Mouse (Mus musculus): ENCODE results near the gene Ptgs1. TPM values are rescaled to one million over a fixed set of nuclear protein-coding genes. Genes with fewer than 3 reads are reported as not detected.

Gene Ptgs1
- polyA plus RNA-seq, 1 experiment, result 9.3 TPM

GRCm38 (mm10) chr2:36197919-36198881 lies 32.0 kb upstream of the Ptgs1 start:
- H3K4me3 ChIP-seq (replicated peaks; ENCODE audit: insufficient read depth, low read depth, low read length), result no peak overlapping the region
- DNase-seq, result no peak
- TF ChIP-seq CTCF (IDR thresholded peaks at IDR 0.05; ENCODE audit: borderline replicate concordance, insufficient read depth, low read depth, low read length) (no peak), POLR2A (IDR thresholded peaks at IDR 0.05; ENCODE audit: borderline replicate concordance, insufficient read depth, low read length) (no peak)

GRCm38 (mm10) chr2:36198882-36199262 lies 31.4 kb upstream of the Ptgs1 start:
- Histone ChIP-seq H3K27ac (ENCODE audit: insufficient read depth, low read length) (no peak overlapping the region), H3K4me3 (replicated peaks; ENCODE audit: insufficient read depth, low read depth, low read length) (no peak overlapping the region), H3K27me3 (ENCODE audit: control insufficient read depth, insufficient read depth, low read length) (peaks cover 2% of the 10 kb centered on the region; the same call in 1 of the 2 replicates), H3K4me1 (ENCODE audit: control insufficient read depth, insufficient read depth, low read length) (peaks cover 9% of the 10 kb centered on the region; the same call in 1 of the 2 replicates)
- no peak for DNase-seq
- WGBS, result 51% methylated on average over 3 of the region's 3 CpGs
- TF ChIP-seq CTCF (IDR thresholded peaks at IDR 0.05; ENCODE audit: borderline replicate concordance, insufficient read depth, low read depth, low read length) (no peak), POLR2A (IDR thresholded peaks at IDR 0.05; ENCODE audit: borderline replicate concordance, insufficient read depth, low read length) (no peak)

More at GRCm38 (mm10) chr2:36197919-36198881, 32.0 kb upstream of the Ptgs1 start:
- H3K27ac ChIP-seq (ENCODE audit: insufficient read depth, low read length), result no peak overlapping the region
- WGBS, result 32% methylated on average over 20 of the region's 20 CpGs
- peaks cover 2% of the 10 kb centered on the region; the same call in 1 of the 2 replicates for H3K27me3 ChIP-seq (ENCODE audit: control insufficient read depth, insufficient read depth, low read length)
- peaks cover 9% of the 10 kb centered on the region; the same call in 1 of the 2 replicates for H3K4me1 ChIP-seq (ENCODE audit: control insufficient read depth, insufficient read depth, low read length)

- TF ChIP-seq POLR2A (IDR thresholded peaks at IDR 0.05; ENCODE audit: borderline replicate concordance, insufficient read depth, low read length) (no peak), CTCF (IDR thresholded peaks at IDR 0.05; ENCODE audit: borderline replicate concordance, insufficient read depth, low read depth, low read length) (no peak)
- DNase-seq, result no peak
- Histone ChIP-seq H3K27ac (ENCODE audit: insufficient read depth, low read length) (no peak overlapping the region), H3K4me3 (replicated peaks; ENCODE audit: insufficient read depth, low read depth, low read length) (no peak overlapping the region), H3K27me3 (ENCODE audit: control insufficient read depth, insufficient read depth, low read length) (peaks cover 2% of the 10 kb centered on the region; the same call in 1 of the 2 replicates), H3K4me1 (ENCODE audit: control insufficient read depth, insufficient read depth, low read length) (peaks cover 9% of the 10 kb centered on the region; the same call in 1 of the 2 replicates)
- 92% methylated on average over 2 of the region's 2 CpGs for WGBS
These were observed 29.4 kb upstream of the Ptgs1 start for GRCm38 (mm10) chr2:36200813-36201212.

GRCm38 (mm10) chr2:36201756-36202610 lies 28.2 kb upstream of the Ptgs1 start:
- DNase-seq, result no peak
- peaks cover 9% of the 10 kb centered on the region; the same call in 1 of the 2 replicates for H3K4me1 ChIP-seq (ENCODE audit: control insufficient read depth, insufficient read depth, low read length)
- peak overlapping the region; percentile 48 for H3K4me3 ChIP-seq (replicated peaks; ENCODE audit: insufficient read depth, low read depth, low read length)
- 23% methylated on average over 18 of the region's 18 CpGs for WGBS
- no peak for TF ChIP-seq CTCF (IDR thresholded peaks at IDR 0.05; ENCODE audit: borderline replicate concordance, insufficient read depth, low read depth, low read length)
- no peak for TF ChIP-seq POLR2A (IDR thresholded peaks at IDR 0.05; ENCODE audit: borderline replicate concordance, insufficient read depth, low read length)
- H3K27ac ChIP-seq (ENCODE audit: insufficient read depth, low read length), result no peak overlapping the region
- peaks cover 2% of the 10 kb centered on the region; the same call in 1 of the 2 replicates for H3K27me3 ChIP-seq (ENCODE audit: control insufficient read depth, insufficient read depth, low read length)

GRCm38 (mm10) chr2:36202611-36202880 lies 27.7 kb upstream of the Ptgs1 start:
- WGBS, result 3% methylated on average over 5 of the region's 5 CpGs
- no peak for DNase-seq
- Histone ChIP-seq H3K4me1 (ENCODE audit: control insufficient read depth, insufficient read depth, low read length) (peaks cover 9% of the 10 kb centered on the region; the same call in 1 of the 2 replicates), H3K27ac (ENCODE audit: insufficient read depth, low read length) (no peak overlapping the region), H3K4me3 (replicated peaks; ENCODE audit: insufficient read depth, low read depth, low read length) (peak overlapping the region; percentile 48), H3K27me3 (ENCODE audit: control insufficient read depth, insufficient read depth, low read length) (peaks cover 2% of the 10 kb centered on the region; the same call in 1 of the 2 replicates)
- no peak for TF ChIP-seq CTCF (IDR thresholded peaks at IDR 0.05; ENCODE audit: borderline replicate concordance, insufficient read depth, low read depth, low read length)

GRCm38 (mm10) chr2:36203011-36203825 lies 27.0 kb upstream of the Ptgs1 start:
- H3K27ac ChIP-seq (ENCODE audit: insufficient read depth, low read length), result no peak overlapping the region
- WGBS, result 2% methylated on average over 39 of the region's 39 CpGs

GRCm38 (mm10) chr2:36204595-36204994 lies 25.6 kb upstream of the Ptgs1 start:
- DNase-seq, result no peak
- peaks cover 2% of the 10 kb centered on the region; the same call in 1 of the 2 replicates for H3K27me3 ChIP-seq (ENCODE audit: control insufficient read depth, insufficient read depth, low read length)
- no peak overlapping the region for H3K27ac ChIP-seq (ENCODE audit: insufficient read depth, low read length)
- TF ChIP-seq CTCF (IDR thresholded peaks at IDR 0.05; ENCODE audit: borderline replicate concordance, insufficient read depth, low read depth, low read length) (no peak), POLR2A (IDR thresholded peaks at IDR 0.05; ENCODE audit: borderline replicate concordance, insufficient read depth, low read length) (no peak)
- H3K4me1 ChIP-seq (ENCODE audit: control insufficient read depth, insufficient read depth, low read length), result peaks cover 9% of the 10 kb centered on the region; the same call in 1 of the 2 replicates
- H3K4me3 ChIP-seq (replicated peaks; ENCODE audit: insufficient read depth, low read depth, low read length), result no peak overlapping the region
- 70% methylated on average over 4 of the region's 4 CpGs for WGBS

More at GRCm38 (mm10) chr2:36203011-36203825, 27.0 kb upstream of the Ptgs1 start:
- Histone ChIP-seq H3K4me1 (ENCODE audit: control insufficient read depth, insufficient read depth, low read length) (peaks cover 9% of the 10 kb centered on the region; the same call in 1 of the 2 replicates), H3K4me3 (replicated peaks; ENCODE audit: insufficient read depth, low read depth, low read length) (peak overlapping the region; percentile 48), H3K27me3 (ENCODE audit: control insufficient read depth, insufficient read depth, low read length) (peaks cover 2% of the 10 kb centered on the region; the same call in 1 of the 2 replicates)
- TF ChIP-seq CTCF (IDR thresholded peaks at IDR 0.05; ENCODE audit: borderline replicate concordance, insufficient read depth, low read depth, low read length) (no peak), POLR2A (IDR thresholded peaks at IDR 0.05; ENCODE audit: borderline replicate concordance, insufficient read depth, low read length) (no peak)
- DNase-seq, result peak in 1 of 2 experiments; percentile 29
